Mouse (Mus musculus) ES-E14 (cell line): ENCODE measurements around the gene Mrps10. TPM values are rescaled to one million over a fixed set of nuclear protein-coding genes. Genes with fewer than 3 reads are reported as not detected.
"Not testable (repeated sequence)": the region's sequence is repeated elsewhere in the genome, so short reads cannot be mapped to it uniquely, and the experiment has no call there.

Source experiments
- DNase-seq: peaks from one replicate; pipeline ENCODE4 v3.0.0-alpha.2; 2013; ENCODE audit warnings: low read depth, low spot score
- H3K27ac ChIP-seq: 2 replicates; pipeline ENCODE4 v1.5.1; 2012; ENCODE audit warnings: low read depth, mild to moderate bottlenecking, low read length, moderate library complexity, mixed read lengths; ENCODE audit not compliant: poor library complexity, insufficient read depth, severe bottlenecking
- H3K36me3 ChIP-seq: 2 replicates; pipeline ENCODE4 v1.6.1; 2012; ENCODE audit warnings: mild to moderate bottlenecking, low read length, moderate library complexity, mixed read lengths; ENCODE audit not compliant: control insufficient read depth, poor library complexity, insufficient read depth, severe bottlenecking
- H3K4me1 ChIP-seq, 2 experiments: fragments of 150-350 bp in 1 of 2; sonication (generic) in 1 of 2; 2 replicates each; pipeline ENCODE4 v1.6.1; 2012; ENCODE audit warnings: low read length in 2 of 2, mild to moderate bottlenecking in 1 of 2, mixed read lengths in 1 of 2; ENCODE audit not compliant: control insufficient read depth in 2 of 2, insufficient read depth in 2 of 2, poor library complexity in 1 of 2
- H3K4me3 ChIP-seq, 2 experiments: fragments of 150-350 bp in 1 of 2; sonication (generic) in 1 of 2; 2 replicates each; pipeline ENCODE4 v1.5.1; 2012; ENCODE audit warnings: low read length in 2 of 2, low read depth in 1 of 2, mild to moderate bottlenecking in 1 of 2, mixed read lengths in 1 of 2; ENCODE audit not compliant: insufficient read depth in 1 of 2, poor library complexity in 1 of 2, severe bottlenecking in 1 of 2
- H3K9ac ChIP-seq: 2 replicates; pipeline ENCODE4 v1.6.1; 2012; ENCODE audit warnings: low read depth, mild to moderate bottlenecking, low read length, mixed read lengths; ENCODE audit not compliant: poor library complexity, insufficient read depth, severe bottlenecking
- H3K9me3 ChIP-seq: fragments of 150-350 bp; sonication (generic); 2 replicates; pipeline ENCODE4 v1.6.1; 2012; ENCODE audit warnings: low read depth, mild to moderate bottlenecking, low read length; ENCODE audit not compliant: control insufficient read depth, insufficient read depth
- CHD2 ChIP-seq: IDR thresholded peaks from 2 replicates; pipeline ENCODE4 v1.6.1; 2014; ENCODE audit warnings: mild to moderate bottlenecking, low read depth, low read length, inconsistent platforms
- HCFC1 ChIP-seq: IDR thresholded peaks from 2 replicates; pipeline ENCODE4 v1.6.1; 2012; ENCODE audit warnings: low read length, inconsistent platforms, borderline replicate concordance; ENCODE audit not compliant: insufficient read depth
- MAFK ChIP-seq: IDR thresholded peaks from 2 replicates; pipeline ENCODE4 v1.6.1; 2014; ENCODE audit warnings: mild to moderate bottlenecking, low read depth, low read length, inconsistent platforms; ENCODE audit not compliant: insufficient read depth
- ZC3H11A ChIP-seq: IDR thresholded peaks from 2 replicates; pipeline ENCODE4 v1.6.1; 2012; ENCODE audit warnings: low read depth, mild to moderate bottlenecking, inconsistent platforms, low read length, borderline replicate concordance
- ZNF384 ChIP-seq: IDR thresholded peaks from 2 replicates; pipeline ENCODE4 v1.6.1; 2012; ENCODE audit warnings: low read depth, low read length, inconsistent platforms
- in situ Hi-C, 2 experiments: fragments of 600-800 bp; cut with MboI; formaldehyde crosslinking; loops; one replicate each; pipeline ENCODE4 v1.15.1; 2025; ENCODE audit warnings: low sequenced_read_pairs in 2 of 2, inconsistent platforms in 1 of 2; ENCODE audit not compliant: unreplicated experiment in 2 of 2
- total RNA-seq: library from RNA; depleted of rRNA; stranded (reverse); fragments of 300-350 nt; gene quantifications from 2 replicates; pipeline ENCODE4 v1.2.3, GENCODE M21; 2012

Gene Mrps10
- total RNA-seq, 1 experiment: 65.1 TPM

DNA sequence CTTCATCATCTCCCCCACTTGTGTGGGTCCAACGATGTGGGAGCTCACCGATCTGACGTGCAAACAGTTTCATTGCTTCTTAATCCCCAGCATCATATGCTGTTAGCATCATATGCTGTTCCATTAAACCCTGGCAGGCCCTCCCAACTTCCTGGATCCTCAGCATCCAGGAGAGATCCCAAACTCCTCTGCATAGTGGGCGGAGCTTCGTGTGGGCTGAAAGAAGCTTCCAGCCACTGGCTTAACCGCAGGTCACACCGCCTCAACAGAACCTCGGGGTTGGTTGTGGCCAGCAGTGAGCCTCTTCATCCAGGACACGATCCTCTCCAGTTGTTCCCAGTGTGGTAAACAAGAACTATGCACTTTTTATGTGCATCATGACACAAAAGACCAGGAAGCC lies 38.1 kb upstream of the Mrps10 start:
- Histone ChIP-seq H3K36me3 (peaks cover 19% of the 10 kb centered on the region; the same call in 1 of the 2 replicates), H3K27ac (no peak overlapping the region), H3K4me3 (no peak overlapping the region), H3K4me1 (peaks cover 0 to 6% of the 10 kb centered on the region in 2 experiments; a peak in 1 of 4 replicates), H3K9ac (no peak overlapping the region), H3K9me3 (no peaks in the 10 kb centered on the region)
- no peak for TF ChIP-seq CHD2
- TF ChIP-seq ZNF384: no peak
- no peak for TF ChIP-seq ZC3H11A
- no peak for TF ChIP-seq MAFK
- TF ChIP-seq HCFC1: no peak
- no peak for DNase-seq
- in situ Hi-C loops: no loop called here

DNA sequence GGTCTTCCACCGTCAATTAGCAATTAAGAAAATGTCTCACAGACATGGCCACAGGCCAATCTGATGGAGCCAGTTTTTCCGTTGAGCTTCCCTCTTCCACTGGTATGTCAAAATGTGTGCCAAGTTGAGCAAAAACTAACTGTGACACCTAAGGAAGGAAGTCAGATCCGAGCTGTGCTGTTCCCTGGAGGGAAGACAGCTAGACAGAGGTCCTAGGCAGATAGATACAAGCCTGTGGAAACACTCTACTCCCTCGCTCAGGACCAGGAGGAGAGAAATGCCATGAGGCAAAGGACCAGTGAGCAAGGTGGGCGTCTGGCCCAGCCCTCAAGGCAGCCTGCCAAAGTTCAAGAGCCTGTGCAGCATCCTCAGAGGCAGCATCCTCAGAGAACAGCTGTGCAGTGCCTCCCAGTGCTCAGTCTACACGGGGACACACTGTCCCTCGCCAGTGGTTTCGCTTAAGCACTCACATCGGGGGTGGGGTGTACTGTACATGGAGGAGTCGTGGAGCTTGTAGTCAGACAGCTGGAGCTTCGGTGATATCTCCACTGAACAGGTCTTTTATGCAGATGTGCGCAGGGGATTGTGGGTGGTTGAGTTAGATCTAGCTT lies 36.6 kb upstream of the Mrps10 start:
- in situ Hi-C loops: no loop called here
- no peak for TF ChIP-seq MAFK
- no peak for TF ChIP-seq CHD2
- TF ChIP-seq ZC3H11A: no peak
- no peak for TF ChIP-seq ZNF384
- TF ChIP-seq HCFC1: no peak
- Histone ChIP-seq H3K9ac (no peak overlapping the region), H3K4me3 (no peak overlapping the region), H3K4me1 (peaks cover 0 to 6% of the 10 kb centered on the region in 2 experiments; a peak in 1 of 4 replicates), H3K9me3 (no peaks in the 10 kb centered on the region), H3K36me3 (peaks cover 16% of the 10 kb centered on the region; the same call in 1 of the 2 replicates), H3K27ac (no peak overlapping the region)
- DNase-seq: no peak

DNA sequence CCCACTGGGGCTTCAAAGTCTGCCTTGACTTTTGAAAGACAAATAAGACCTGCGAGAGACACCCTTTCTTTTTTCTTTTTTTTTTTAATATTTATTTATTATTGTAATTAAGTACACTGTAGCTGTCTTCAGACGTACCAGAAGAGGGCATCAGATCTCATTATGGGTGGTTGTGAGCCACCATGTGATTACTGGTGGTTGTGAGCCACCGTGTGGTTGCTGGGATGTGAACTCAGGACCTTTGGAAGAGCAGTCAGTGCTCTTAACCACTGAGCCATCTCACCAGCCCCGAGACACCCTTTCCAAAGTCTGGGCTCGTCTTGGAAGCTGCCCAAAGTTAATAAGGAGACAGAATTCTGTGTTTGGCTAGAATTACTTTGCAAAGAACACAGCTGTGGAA lies 36.0 kb upstream of the Mrps10 start:
- DNase-seq: not testable (repeated sequence)
- peaks cover 16% of the 10 kb centered on the region; the same call in 1 of the 2 replicates for H3K36me3 ChIP-seq

DNA sequence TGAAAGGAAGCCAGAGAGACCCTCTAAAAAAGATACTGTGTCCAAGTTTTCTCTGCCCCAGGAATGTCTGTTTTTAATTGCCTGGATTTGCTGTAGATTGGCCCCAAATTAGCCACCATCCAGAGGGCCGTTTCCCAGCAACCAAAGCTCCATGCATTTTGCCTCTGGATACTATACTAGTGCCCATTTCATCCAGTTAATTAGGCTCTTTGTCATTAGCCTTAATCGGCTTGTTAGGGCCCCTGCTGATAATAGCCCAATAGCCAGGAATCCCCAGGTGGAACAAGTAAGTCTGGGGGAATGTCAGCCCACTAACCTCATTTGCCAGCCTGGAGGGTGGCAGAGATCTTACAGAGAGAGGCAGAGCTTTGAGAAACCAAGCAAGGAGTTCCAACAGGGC lies 35.3 kb upstream of the Mrps10 start:
- Histone ChIP-seq H3K9me3 (no peaks in the 10 kb centered on the region), H3K4me1 (peaks cover 0 to 2% of the 10 kb centered on the region in 2 experiments; a peak in 1 of 4 replicates), H3K9ac (no peak overlapping the region), H3K4me3 (no peak overlapping the region), H3K27ac (no peak overlapping the region), H3K36me3 (peaks cover 12% of the 10 kb centered on the region; the same call in 1 of the 2 replicates)
- TF ChIP-seq HCFC1 (no peak), CHD2 (no peak), ZC3H11A (no peak), MAFK (no peak)
- in situ Hi-C loops: no loop called here
- DNase-seq: no peak

More for the DNA sequence above, 36.0 kb upstream of the Mrps10 start:
- H3K4me1 ChIP-seq, in situ Hi-C loops, H3K9ac ChIP-seq, H3K9me3 ChIP-seq, H3K4me3 ChIP-seq, H3K27ac ChIP-seq: not testable (repeated sequence)

DNA sequence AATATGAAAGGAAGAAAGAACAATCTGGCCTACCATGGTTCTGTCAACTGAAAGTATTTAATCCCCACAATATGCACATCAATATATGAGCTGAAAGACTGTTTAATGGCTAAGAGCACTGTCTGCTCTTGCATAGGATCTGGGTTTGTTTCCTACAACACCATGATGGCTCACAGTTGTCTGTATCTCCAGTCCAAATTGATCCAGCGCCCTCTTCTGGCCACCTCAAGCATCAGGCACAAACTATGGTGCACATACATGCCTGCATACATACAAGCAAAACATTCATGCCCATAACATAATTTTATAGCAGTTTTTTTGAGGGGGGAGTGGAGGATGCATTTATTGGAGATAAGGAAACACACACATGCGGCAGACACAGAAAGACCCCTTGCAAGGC lies 25.6 kb upstream of the Mrps10 start:
- in situ Hi-C loops: no loop called here
- Histone ChIP-seq H3K36me3 (peaks cover 29% of the 10 kb centered on the region), H3K27ac (no peak overlapping the region), H3K9ac (no peak overlapping the region), H3K4me3 (no peak overlapping the region), H3K9me3 (no peaks in the 10 kb centered on the region), H3K4me1 (no peaks in the 10 kb centered on the region)
- no peak for DNase-seq
- no peak for TF ChIP-seq CHD2
- no peak for TF ChIP-seq MAFK
- TF ChIP-seq ZC3H11A: no peak
- no peak for TF ChIP-seq ZNF384
- TF ChIP-seq HCFC1: no peak
